Mouse (Mus musculus) liver, embryonic 13.5 days (tissue): ENCODE results near the gene Hoxd8. TPM values are rescaled to one million over a fixed set of nuclear protein-coding genes. Genes with fewer than 3 reads are reported as not detected.

Experiments
- ATAC-seq: fragments of 200-750 bp; cut with Nextera tagmentation; 2 replicates; pipeline ENCODE4 v1.8.0; 2017; ENCODE audit warnings: low read depth, mild to moderate bottlenecking, moderate number of reproducible peaks, moderate library complexity
- DNase-seq: peaks from one replicate; pipeline ENCODE4 v3.0.0; 2022
- H3K27ac ChIP-seq: fragments of 300-500 bp; sonication (generic); 2 replicates; pipeline ENCODE4 v1.5.1; 2015; ENCODE audit warnings: moderate library complexity, mild to moderate bottlenecking, inconsistent platforms
- H3K27me3 ChIP-seq: fragments of 300-500 bp; sonication (generic); 2 replicates; pipeline ENCODE4 v1.6.1; 2015; ENCODE audit warnings: mild to moderate bottlenecking, inconsistent platforms
- H3K36me3 ChIP-seq: fragments of 300-500 bp; sonication (generic); 2 replicates; pipeline ENCODE4 v1.6.1; 2015; ENCODE audit warnings: mild to moderate bottlenecking, inconsistent platforms
- H3K4me1 ChIP-seq: fragments of 300-500 bp; sonication (generic); replicated peaks from 2 replicates; pipeline ENCODE4 v1.6.1; 2015; ENCODE audit warnings: inconsistent platforms
- H3K4me2 ChIP-seq: fragments of 300-500 bp; sonication (generic); 2 replicates; pipeline ENCODE4 v1.6.1; 2015; ENCODE audit warnings: inconsistent platforms, mild to moderate bottlenecking, moderate library complexity
- H3K4me3 ChIP-seq: fragments of 300-500 bp; sonication (generic); replicated peaks from 2 replicates; pipeline ENCODE4 v1.5.1; 2015; ENCODE audit warnings: mild to moderate bottlenecking, inconsistent platforms
- H3K9ac ChIP-seq: fragments of 300-500 bp; sonication (generic); 2 replicates; pipeline ENCODE4 v1.6.1; 2015; ENCODE audit warnings: mild to moderate bottlenecking, inconsistent platforms
- H3K9me3 ChIP-seq: fragments of 300-500 bp; sonication (generic); replicated peaks from 2 replicates; pipeline ENCODE4 v1.6.1; 2016; ENCODE audit warnings: inconsistent platforms
- WGBS: fragments of 180-500 bp; shearing (Covaris S2); methylation state at CpG from one replicate; pipeline ENCODE4 v1.1.7; 2015; ENCODE audit not compliant: insufficient replicate concordance; 5-methylcytosine and 5-hydroxymethylcytosine counted together
- polyA plus RNA-seq: library from polyadenylated mRNA; unstranded; fragments of >200 nt; fragmentation: Nextera tagmentation; extraction: Ambion mirVana; gene quantifications from 2 replicates; pipeline ENCODE4 v1.2.1, GENCODE M21; 2015

Hoxd8 gene
- polyA plus RNA-seq, 1 experiment from 2014 or later, result 0.10 TPM

DNA sequence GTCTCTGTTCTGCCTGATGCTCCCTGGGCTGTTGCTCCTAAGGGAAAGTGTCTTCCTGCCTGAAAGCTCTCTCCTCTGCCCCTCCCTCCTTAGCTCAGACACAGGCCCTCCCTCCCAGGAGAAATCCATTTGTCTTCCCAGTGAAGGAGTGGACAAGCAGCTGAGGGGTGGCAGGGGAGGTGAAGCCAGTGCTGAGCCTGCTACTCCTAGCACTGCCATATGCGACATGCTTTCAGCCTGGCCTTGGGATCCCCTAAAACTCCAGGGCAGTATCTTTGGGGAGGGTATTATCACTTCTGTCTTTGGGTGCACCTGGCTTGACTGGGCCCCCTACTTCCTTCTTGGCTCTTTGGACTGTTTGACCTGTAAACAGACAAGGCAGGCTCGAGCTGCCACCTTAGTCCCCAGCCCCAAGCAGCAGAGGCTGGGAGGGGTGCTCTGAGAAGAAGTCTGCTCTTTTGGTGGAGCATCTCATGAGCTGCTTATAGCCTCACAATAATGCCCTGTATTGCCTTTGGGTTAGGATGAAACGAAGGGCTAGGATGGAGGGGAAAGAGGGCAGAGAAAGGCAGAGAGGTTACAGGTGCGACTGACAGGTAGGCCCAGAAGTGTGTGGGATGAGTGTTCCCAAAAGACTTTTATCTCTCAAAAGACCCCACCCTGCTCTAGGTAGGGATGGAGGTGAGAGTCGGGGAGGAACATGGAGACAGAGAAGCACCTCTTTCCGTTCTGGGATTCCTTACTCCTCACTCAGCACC lies 41.3 kb downstream of the Hoxd8 start:
- 6% methylated on average over 6 of the region's 6 CpGs for WGBS
- Histone ChIP-seq H3K4me1 (no peaks in the 10 kb centered on the region), H3K9me3 (no peaks in the 10 kb centered on the region), H3K27me3 (peaks cover 98% of the 10 kb centered on the region), H3K36me3 (no peaks in the 10 kb centered on the region), H3K27ac (no peak overlapping the region), H3K4me3 (no peak overlapping the region), H3K4me2 (no peak overlapping the region), H3K9ac (no peak overlapping the region)
- DNase-seq (no peak), ATAC-seq (no peak)

DNA sequence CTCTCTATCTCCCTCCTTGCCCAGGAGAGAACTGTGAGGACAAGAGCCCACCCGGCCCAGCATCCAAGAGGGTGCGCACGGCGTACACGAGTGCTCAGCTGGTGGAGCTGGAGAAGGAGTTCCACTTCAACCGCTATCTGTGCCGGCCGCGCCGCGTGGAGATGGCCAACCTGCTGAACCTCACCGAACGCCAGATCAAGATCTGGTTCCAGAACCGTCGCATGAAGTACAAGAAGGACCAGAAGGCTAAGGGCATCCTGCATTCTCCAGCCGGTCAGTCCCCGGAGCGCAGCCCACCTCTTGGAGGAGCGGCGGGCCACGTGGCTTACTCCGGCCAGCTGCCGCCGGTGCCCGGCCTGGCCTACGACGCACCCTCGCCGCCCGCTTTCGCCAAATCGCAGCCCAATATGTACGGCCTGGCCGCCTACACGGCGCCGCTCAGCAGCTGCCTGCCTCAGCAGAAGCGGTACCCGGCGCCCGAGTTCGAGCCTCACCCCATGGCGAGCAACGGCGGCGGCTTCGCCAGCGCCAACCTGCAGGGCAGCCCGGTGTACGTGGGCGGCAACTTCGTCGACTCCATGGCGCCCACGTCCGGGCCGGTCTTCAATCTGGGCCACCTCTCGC lies 42.0 kb downstream of the Hoxd8 start:
- Histone ChIP-seq H3K36me3 (no peaks in the 10 kb centered on the region), H3K27ac (no peak overlapping the region), H3K9me3 (no peaks in the 10 kb centered on the region), H3K9ac (no peak overlapping the region), H3K27me3 (peaks cover 99% of the 10 kb centered on the region), H3K4me3 (no peak overlapping the region), H3K4me2 (no peak overlapping the region), H3K4me1 (no peaks in the 10 kb centered on the region)
- ATAC-seq (no peak), DNase-seq (no peak)
- WGBS, result 3% methylated on average over 58 of the region's 58 CpGs

DNA sequence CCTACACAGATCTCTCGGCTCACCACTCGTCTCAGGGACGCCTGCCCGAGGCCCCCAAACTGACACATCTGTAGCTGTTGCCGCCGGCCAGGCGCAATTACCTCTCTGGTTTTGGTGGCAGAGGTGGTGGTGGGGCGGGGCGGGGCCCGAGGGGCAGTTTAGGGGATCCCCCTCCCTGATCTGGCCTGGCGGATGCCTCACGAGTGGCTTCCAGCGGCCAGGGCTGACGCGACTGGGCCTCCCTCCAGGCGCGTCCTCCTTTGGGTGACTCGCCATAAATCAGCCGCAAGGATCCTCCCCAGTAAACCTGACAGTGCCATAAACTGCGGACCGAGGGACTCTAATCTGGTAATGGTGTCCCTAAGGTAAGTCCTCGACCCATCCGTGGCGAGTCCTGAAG lies 42.6 kb downstream of the Hoxd8 start:
- Histone ChIP-seq H3K36me3 (no peaks in the 10 kb centered on the region), H3K4me3 (no peak overlapping the region), H3K4me2 (no peak overlapping the region), H3K27ac (no peak overlapping the region), H3K4me1 (no peaks in the 10 kb centered on the region), H3K9ac (no peak overlapping the region), H3K27me3 (peaks cover 99% of the 10 kb centered on the region), H3K9me3 (no peaks in the 10 kb centered on the region)
- no peak for DNase-seq
- 7% methylated on average over 24 of the region's 24 CpGs for WGBS
- no peak for ATAC-seq

DNA sequence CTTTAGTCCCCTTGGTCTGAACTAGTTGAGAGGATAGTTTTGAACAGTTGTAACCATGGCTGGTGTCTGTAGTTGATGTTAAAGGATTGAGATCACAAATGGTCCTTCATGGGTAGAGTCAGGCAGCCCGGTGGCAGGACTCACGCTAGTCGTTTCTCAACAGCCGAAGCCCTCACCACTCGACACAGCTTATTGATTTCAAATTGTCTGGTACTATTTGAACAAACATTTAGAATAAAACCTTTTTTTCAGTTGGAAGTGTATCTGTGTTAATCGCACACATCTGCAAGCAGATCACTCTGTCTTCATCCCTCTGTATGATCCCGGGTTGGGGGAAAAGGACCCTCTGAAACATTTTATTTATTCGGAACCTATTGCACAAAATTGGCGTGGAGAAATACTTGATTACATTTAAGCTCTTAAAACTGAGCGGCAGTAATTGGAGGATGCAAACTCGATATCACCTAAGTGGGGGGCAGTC lies 43.3 kb downstream of the Hoxd8 start:
- DNase-seq (no peak), ATAC-seq (no peak)
- H3K27ac ChIP-seq, result no peak overlapping the region
- no peaks in the 10 kb centered on the region for H3K36me3 ChIP-seq
- no peaks in the 10 kb centered on the region for H3K9me3 ChIP-seq
- H3K4me3 ChIP-seq, result no peak overlapping the region
- H3K9ac ChIP-seq, result no peak overlapping the region
- no peaks in the 10 kb centered on the region for H3K4me1 ChIP-seq
- no peak overlapping the region for H3K4me2 ChIP-seq
- WGBS, result 24% methylated on average over 11 of the region's 11 CpGs
- peaks cover 99% of the 10 kb centered on the region for H3K27me3 ChIP-seq

DNA sequence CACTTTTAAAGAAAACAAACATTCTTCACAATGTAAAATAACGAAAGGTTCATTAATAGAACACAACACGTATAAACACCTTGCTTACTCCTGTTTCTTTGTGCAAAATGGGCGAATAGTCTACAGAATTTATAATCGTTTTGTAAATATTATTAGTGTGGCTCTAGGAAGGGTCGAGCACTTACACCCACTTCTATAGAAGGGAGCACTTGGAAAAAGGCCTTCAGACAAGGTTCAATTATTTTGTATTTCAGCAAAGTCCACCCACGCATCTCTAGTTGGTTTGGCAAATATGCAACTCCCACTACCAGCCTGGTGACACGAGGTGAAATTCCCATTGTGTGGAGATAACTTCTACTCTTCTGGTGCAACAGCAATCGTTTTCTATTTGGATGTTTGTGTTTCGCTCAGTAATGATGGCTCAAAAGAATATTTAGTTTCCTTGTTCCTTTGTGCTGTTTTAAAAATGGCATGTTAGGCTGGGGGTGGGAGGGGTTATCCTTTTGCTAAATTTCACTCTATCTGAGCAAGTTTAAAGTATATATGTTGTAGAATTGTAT lies 44.1 kb downstream of the Hoxd8 start:
- no peaks in the 10 kb centered on the region for H3K4me1 ChIP-seq
- no peaks in the 10 kb centered on the region for H3K9me3 ChIP-seq
- no peak overlapping the region for H3K4me2 ChIP-seq
- peaks cover 100% of the 10 kb centered on the region for H3K27me3 ChIP-seq
- H3K9ac ChIP-seq, result no peak overlapping the region
- no peak overlapping the region for H3K27ac ChIP-seq
- 11% methylated on average over 9 of the region's 9 CpGs for WGBS
- ATAC-seq (no peak), DNase-seq (no peak)
- H3K4me3 ChIP-seq, result no peak overlapping the region
- no peaks in the 10 kb centered on the region for H3K36me3 ChIP-seq

DNA sequence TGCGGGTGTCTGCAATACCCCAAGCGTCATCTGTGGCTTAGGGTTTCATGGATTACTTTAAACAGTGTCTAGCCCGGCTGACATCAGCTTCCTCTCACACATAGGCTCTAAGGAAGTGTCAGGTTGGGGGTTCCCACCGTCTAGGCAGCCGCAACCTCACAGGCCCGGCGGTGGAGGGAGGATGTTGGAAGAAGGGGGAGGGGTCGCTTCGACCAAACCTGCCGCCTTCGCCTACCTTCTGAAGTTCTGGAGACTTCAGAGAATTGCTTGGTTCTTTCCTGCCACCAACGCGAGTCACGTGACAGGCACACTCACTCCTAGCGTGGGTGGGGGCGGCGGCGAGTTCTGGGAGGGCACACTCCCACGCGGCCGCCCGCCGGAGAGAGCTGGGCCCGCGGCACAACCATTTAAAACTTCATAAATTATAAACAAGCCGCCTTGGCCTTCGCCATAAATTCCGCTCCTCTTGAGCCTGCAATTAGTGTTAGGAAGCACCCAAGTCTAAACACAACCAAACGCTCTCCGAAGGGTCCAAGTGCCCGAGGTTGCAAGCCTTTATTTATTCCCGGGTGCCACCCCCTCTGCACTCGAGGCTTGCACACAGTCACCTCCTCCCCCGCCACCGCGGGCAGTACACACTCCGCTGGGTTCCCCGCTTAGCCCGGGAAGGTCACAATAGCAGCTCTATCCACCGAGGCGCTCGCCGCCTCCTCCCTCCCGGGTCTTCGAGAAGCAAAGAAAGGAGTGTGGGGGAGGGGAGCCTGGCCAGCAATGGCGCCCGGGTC lies 45.1 kb downstream of the Hoxd8 start:
- no peak overlapping the region for H3K9ac ChIP-seq
- 1% methylated on average over 47 of the region's 47 CpGs for WGBS
- no peak for DNase-seq
- no peaks in the 10 kb centered on the region for H3K4me1 ChIP-seq
- H3K27me3 ChIP-seq, result peaks cover 100% of the 10 kb centered on the region
- ATAC-seq, result no peak
- no peaks in the 10 kb centered on the region for H3K36me3 ChIP-seq
- H3K27ac ChIP-seq, result no peak overlapping the region
- H3K4me3 ChIP-seq, result peak overlapping the region; percentile 20
- 0 out of 2 replicates have a peak overlapping the region, but pooled peaks have one; percentile 28 for H3K4me2 ChIP-seq
- H3K9me3 ChIP-seq, result no peaks in the 10 kb centered on the region

DNA sequence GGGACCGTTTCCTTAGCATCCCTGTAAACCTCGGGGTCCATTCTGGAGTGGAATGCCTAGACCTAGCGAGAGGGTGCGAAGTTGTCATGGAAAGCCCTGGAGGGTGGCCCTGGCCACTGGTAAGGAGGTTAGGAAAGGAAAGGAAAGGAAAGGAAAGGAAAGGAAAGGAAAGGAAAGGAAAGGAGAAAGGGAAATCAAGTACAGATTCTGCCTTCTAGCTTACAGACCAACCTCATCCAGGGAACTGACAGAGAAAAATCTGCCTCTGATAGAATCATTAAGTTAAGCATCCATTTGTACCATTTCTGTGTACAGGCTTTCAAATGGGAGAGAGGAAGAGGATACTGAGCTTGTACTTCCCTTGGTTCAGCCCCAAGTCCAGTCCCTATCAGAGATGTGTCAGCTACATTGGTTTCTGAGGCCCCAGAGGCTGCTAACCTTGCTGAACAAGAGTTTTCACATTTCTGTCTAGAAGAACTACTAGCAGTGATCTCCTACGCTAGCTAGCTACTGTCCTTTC lies 46.4 kb downstream of the Hoxd8 start:
- Histone ChIP-seq H3K36me3 (no peaks in the 10 kb centered on the region), H3K9ac (no peak overlapping the region), H3K4me3 (no peak overlapping the region), H3K4me1 (no peaks in the 10 kb centered on the region), H3K27me3 (peaks cover 97% of the 10 kb centered on the region), H3K9me3 (no peaks in the 10 kb centered on the region), H3K27ac (no peak overlapping the region), H3K4me2 (no peak overlapping the region)
- DNase-seq (no peak), ATAC-seq (no peak)
- WGBS, result 35% methylated on average over 5 of the region's 5 CpGs

DNA sequence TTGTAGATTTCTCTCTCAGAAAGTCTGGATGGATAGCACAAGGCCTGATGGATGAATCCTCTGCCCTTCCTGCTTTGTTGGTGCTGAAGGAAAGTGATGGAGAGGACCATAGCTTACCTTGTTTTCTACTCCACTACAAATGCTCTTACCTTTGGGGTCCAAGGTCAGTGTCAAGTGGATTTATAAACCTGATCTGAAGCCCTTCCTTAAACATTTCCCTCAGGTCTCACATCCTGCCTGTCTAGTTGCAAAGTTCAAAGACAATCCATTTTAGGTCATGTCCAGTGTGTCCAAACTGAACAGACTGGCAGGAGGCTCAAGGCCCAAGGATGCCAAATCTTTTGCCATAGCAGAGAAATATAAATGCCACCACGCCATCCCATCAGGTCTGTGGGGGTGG lies 47.4 kb downstream of the Hoxd8 start:
- no peak for DNase-seq
- WGBS, result 45% methylated on average over 1 of the region's 1 CpGs
- Histone ChIP-seq H3K4me3 (no peak overlapping the region), H3K36me3 (no peaks in the 10 kb centered on the region), H3K27me3 (peaks cover 95% of the 10 kb centered on the region), H3K4me1 (no peaks in the 10 kb centered on the region), H3K4me2 (no peak overlapping the region), H3K27ac (no peak overlapping the region), H3K9me3 (no peaks in the 10 kb centered on the region), H3K9ac (no peak overlapping the region)
- ATAC-seq, result no peak

DNA sequence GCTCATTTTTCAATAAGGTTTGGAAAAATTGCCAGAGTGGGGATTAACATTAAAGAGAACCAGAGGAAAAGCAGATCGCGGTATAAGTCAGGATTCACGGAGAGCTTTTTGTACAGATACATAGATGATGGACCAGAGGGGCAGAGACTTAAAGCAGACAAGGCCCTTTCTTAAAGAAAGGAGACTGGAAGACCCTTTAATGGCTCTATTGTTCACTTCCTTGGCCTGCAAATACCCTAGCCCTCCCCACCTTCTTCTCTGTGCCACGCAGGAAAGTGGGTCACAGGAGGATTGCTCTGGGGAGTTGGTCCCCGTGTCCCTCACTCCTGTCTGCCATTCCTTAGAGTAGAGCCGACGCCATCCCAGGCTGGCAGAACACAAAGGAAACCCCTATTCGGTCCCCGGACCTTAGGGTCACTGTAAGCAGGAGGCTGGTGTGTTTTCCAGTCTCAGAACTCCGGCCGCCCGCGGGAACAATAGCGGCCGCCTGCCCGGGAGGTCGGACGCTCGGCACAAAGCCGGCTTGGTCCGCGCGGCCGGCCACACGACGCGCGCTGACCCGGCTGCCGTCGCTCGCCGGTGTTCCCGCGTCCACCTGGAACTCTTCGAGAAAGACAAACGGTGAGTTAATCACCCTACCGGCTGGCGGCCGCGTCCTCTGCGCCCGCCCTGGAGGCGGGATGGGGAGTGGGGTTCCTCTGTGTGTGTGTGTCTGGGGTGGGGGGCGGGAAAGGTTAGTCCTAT lies 48.2 kb downstream of the Hoxd8 start:
- DNase-seq (no peak), ATAC-seq (no peak)
- Histone ChIP-seq H3K27me3 (peaks cover 93% of the 10 kb centered on the region), H3K4me3 (no peak overlapping the region), H3K36me3 (no peaks in the 10 kb centered on the region), H3K27ac (no peak overlapping the region), H3K9me3 (no peaks in the 10 kb centered on the region), H3K4me1 (no peaks in the 10 kb centered on the region), H3K9ac (no peak overlapping the region), H3K4me2 (peak overlapping the region; percentile 26; the same call in 1 of the 2 replicates)
- 4% methylated on average over 45 of the region's 45 CpGs for WGBS

DNA sequence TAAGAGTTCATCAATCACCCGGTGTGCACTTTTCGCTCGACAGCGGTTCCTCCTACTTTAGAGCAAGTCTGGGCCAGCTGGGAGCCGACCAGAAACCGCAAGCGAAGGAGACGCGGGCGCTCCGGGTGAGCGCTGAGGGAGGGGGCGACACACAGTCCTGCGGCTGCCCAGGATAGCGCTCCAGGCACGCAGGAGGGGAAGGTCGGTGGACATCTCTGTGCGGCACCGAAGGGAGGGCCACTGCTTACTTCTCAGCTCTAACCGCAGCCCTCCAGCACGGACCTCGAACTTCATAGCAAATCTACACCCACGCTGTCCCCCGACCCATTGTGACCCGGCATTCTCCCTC lies 48.7 kb downstream of the Hoxd8 start:
- H3K9ac ChIP-seq, result no peak overlapping the region
- no peak overlapping the region for H3K4me3 ChIP-seq
- 3% methylated on average over 25 of the region's 25 CpGs for WGBS
- ATAC-seq (no peak), DNase-seq (no peak)
- peaks cover 93% of the 10 kb centered on the region for H3K27me3 ChIP-seq
- H3K4me2 ChIP-seq, result peak overlapping the region; percentile 26; the same call in 1 of the 2 replicates
- H3K9me3 ChIP-seq, result no peaks in the 10 kb centered on the region
- no peaks in the 10 kb centered on the region for H3K4me1 ChIP-seq
- H3K36me3 ChIP-seq, result no peaks in the 10 kb centered on the region
- H3K27ac ChIP-seq, result no peak overlapping the region
